Mouse (Mus musculus): ENCODE measurements around the gene Hivep3.

DNA sequence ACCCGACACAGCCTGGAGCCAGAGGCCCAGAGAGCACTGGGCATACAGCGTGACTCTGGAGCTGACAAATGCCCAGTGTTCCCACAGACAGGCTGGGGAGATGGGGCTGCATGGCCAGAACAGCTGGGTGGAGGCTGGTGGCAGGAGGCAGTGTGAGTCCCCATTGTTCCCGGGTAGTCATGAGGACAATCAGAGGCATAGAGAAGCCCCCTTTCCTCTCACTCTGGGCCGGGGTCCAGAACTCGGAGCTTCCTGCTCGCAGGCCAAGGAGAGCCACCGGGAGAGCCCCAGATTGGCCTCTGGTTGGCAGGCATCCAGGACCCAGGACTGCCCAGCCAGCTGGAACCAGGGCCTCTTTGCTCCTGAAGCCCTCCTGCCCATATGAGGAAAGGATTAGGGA is 204.3 kb downstream of the Hivep3 start:
- no peak for TF ChIP-seq CTCF (IDR thresholded peaks at IDR 0.05; ENCODE audit: borderline replicate concordance, control insufficient read depth, extremely low read depth, insufficient read depth, low read length, poor library complexity)
- TF ChIP-seq POLR2A (IDR thresholded peaks at IDR 0.05; ENCODE audit: control insufficient read depth, extremely low read depth, insufficient read depth, low read length, poor library complexity): no peak

All from thymus, adult 2 months (tissue).